Mouse (Mus musculus): ENCODE results near the gene Gdap2. TPM values are rescaled to one million over a fixed set of nuclear protein-coding genes. Genes with fewer than 3 reads are reported as not detected.

Gdap2 gene
- polyA plus RNA-seq (2012; ENCODE audit: low replicate concordance) = 0.69 and 1.6 TPM in 2 replicates

DNA sequence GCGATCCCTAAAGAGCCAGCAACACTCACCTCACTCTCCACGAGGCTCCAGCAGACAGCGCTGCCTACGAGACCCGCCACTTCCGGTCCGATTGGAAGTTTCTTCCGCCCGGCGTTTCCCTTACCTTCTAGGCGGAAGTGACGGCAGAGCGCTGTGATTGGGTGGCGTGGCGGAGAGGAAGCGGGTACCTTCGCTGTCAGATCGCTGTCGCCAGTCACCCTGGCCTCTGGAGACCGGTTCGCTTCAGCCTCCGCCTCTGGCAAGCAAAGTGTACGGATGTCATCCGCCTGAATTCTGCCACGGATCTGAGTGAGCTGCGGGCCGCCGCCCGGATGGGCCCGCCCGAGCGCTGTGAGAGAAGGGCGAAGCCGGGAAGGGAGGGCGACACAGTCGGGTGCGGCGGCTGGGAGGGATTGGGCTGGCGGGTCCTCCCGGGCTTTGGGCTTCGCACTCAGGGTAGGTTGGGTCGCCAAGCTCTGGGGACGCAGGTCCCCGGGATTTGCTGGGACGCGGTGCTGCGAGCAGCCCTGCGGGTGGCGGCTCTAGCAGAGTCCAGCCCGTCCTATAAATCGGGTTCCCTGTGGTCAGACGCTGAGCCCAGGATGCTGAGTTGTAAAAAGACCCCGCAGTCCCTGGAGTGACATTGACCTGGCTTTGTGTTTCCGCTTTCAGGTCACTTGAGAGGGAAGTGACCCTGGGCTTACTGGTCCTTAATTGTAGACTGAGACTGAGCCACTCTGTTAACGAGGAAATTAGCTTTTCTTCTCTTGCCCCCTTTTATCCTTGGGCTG is at the start of gene Gdap2, which contains the start of gene Wdr3:
TSS of gene Gdap2 (plus strand) at position 67 of the 791 bp plus-strand sequence.
TSS of gene Wdr3 (minus strand) at position 93 of the 791 bp plus-strand sequence.

Other genes starting within 250 kb of the Gdap2 start
- gene Wdr3, start within 50 bp of the Gdap2 start, polyA plus RNA-seq (2012; ENCODE audit: low replicate concordance) = 1.3 and 5.8 TPM in 2 replicates

Data from hematopoietic multipotent progenitor cell, adult 10-12 weeks (in vitro differentiated cells).